Mouse (Mus musculus) CH12.LX (cell line): ENCODE measurements at regions not wholly inside any gene's neighbourhood (a gene's known extent, or its start where the extent isn't known, plus 50 kb on each side); places are given as distances from the start of the nearest gene placed in this dataset.

Experiments used
- DNase-seq: peaks from one replicate; pipeline ENCODE4 v3.0.0-alpha.2; 2013; ENCODE audit errors: extremely low read depth
- H3K27ac ChIP-seq: 2 replicates; pipeline ENCODE4 v1.5.1; 2012; ENCODE audit warnings: low read depth, mild to moderate bottlenecking, control low read depth, moderate library complexity; ENCODE audit not compliant: insufficient read depth
- H3K27me3 ChIP-seq: replicated peaks from 2 replicates; pipeline ENCODE3; 2012; ENCODE audit warnings: inconsistent platforms
- H3K36me3 ChIP-seq, 2 experiments: replicated peaks in 1 of 2; 2 replicates each; pipeline versions ENCODE3 to v1.6.1; 2012; ENCODE audit warnings: inconsistent platforms in 1 of 2, low read length in 1 of 2, mild to moderate bottlenecking in 1 of 2, mixed read lengths in 1 of 2, moderate library complexity in 1 of 2; ENCODE audit not compliant: control insufficient read depth in 1 of 2, insufficient read depth in 1 of 2
- H3K4me1 ChIP-seq, 2 experiments: 2 replicates each; pipeline ENCODE4 v1.6.1; 2012; ENCODE audit warnings: inconsistent platforms in 1 of 2, moderate library complexity in 1 of 2; ENCODE audit not compliant: insufficient read depth in 2 of 2, control insufficient read depth in 1 of 2
- H3K4me2 ChIP-seq: 2 replicates; pipeline ENCODE4 v1.6.1; 2012; ENCODE audit warnings: low read depth, mild to moderate bottlenecking, control low read depth; ENCODE audit not compliant: poor library complexity, insufficient read depth, severe bottlenecking
- H3K4me3 ChIP-seq, 3 experiments: fragments of 150-350 bp in 1 of 3; sonication (generic) in 1 of 3; replicated peaks in 1 of 3; 2 replicates each; pipeline versions ENCODE3 to v1.5.1; 2011 to 2012; ENCODE audit warnings: low read depth in 2 of 3, low read length in 2 of 3, mild to moderate bottlenecking in 2 of 3, moderate library complexity in 2 of 3, control low read depth in 1 of 3, improper control_type of control experiment in 1 of 3, inconsistent platforms in 1 of 3, mixed read lengths in 1 of 3; ENCODE audit not compliant: poor library complexity in 1 of 3
- H3K79me2 ChIP-seq: replicated peaks from 2 replicates; pipeline ENCODE4 v1.6.1; 2012; ENCODE audit warnings: mild to moderate bottlenecking, moderate library complexity; ENCODE audit not compliant: control insufficient read depth, poor library complexity, insufficient read depth, severe bottlenecking; ENCODE audit errors: extremely low read depth
- H3K9ac ChIP-seq: 2 replicates; pipeline ENCODE4 v1.6.1; 2012; ENCODE audit warnings: low read depth, mild to moderate bottlenecking, control low read depth, moderate library complexity; ENCODE audit not compliant: insufficient read depth
- H3K9me3 ChIP-seq: replicated peaks from 2 replicates; pipeline ENCODE3; 2012; ENCODE audit warnings: low read length, inconsistent platforms, mixed read lengths
- BHLHE40 ChIP-seq: IDR thresholded peaks from 2 replicates; pipeline ENCODE4 v1.6.1; 2011; ENCODE audit warnings: mild to moderate bottlenecking, low read depth, low read length, improper control_type of control experiment
- CHD2 ChIP-seq: IDR thresholded peaks from 2 replicates; pipeline ENCODE4 v1.6.1; 2011; ENCODE audit warnings: low read length, improper control_type of control experiment
- E2F4 ChIP-seq: IDR thresholded peaks from 2 replicates; pipeline ENCODE4 v1.6.1; 2011; ENCODE audit warnings: low read depth, low read length, improper control_type of control experiment; ENCODE audit not compliant: insufficient replicate concordance
- ELF1 ChIP-seq: IDR thresholded peaks from 2 replicates; pipeline ENCODE4 v1.6.1; 2014; ENCODE audit warnings: low read depth, mild to moderate bottlenecking, inconsistent platforms, low read length, improper control_type of control experiment
- ETS1 ChIP-seq: conservative IDR thresholded peaks from 2 replicates; pipeline ENCODE4 v1.6.1; 2012; ENCODE audit warnings: low read depth, mild to moderate bottlenecking, inconsistent platforms, low read length, improper control_type of control experiment, moderate library complexity
- HCFC1 ChIP-seq: IDR thresholded peaks from 2 replicates; pipeline ENCODE4 v1.6.1; 2012; ENCODE audit warnings: low read depth, mild to moderate bottlenecking, inconsistent platforms, low read length, improper control_type of control experiment
- IRF4 ChIP-seq: IDR thresholded peaks from 2 replicates; pipeline ENCODE4 v1.6.1; 2014; ENCODE audit warnings: low read depth, mild to moderate bottlenecking, inconsistent platforms, low read length, improper control_type of control experiment
- MAX ChIP-seq: IDR thresholded peaks from 2 replicates; pipeline ENCODE4 v1.6.1; 2011; ENCODE audit warnings: low read length, improper control_type of control experiment
- MEF2A ChIP-seq: IDR thresholded peaks from 2 replicates; pipeline ENCODE4 v1.6.1; 2014; ENCODE audit warnings: low read depth, mild to moderate bottlenecking, inconsistent platforms, low read length, improper control_type of control experiment, borderline replicate concordance
- NELFE ChIP-seq: IDR thresholded peaks from 2 replicates; pipeline ENCODE4 v1.6.1; 2011; ENCODE audit warnings: low read depth, low read length, improper control_type of control experiment
- NRF1 ChIP-seq: IDR thresholded peaks from 2 replicates; pipeline ENCODE4 v1.6.1; 2014; ENCODE audit warnings: low read depth, mild to moderate bottlenecking, inconsistent platforms, low read length, improper control_type of control experiment, moderate library complexity
- PAX5 ChIP-seq: IDR thresholded peaks from 2 replicates; pipeline ENCODE4 v1.6.1; 2012; ENCODE audit warnings: low read length, inconsistent platforms, mixed read lengths
- RCOR1 ChIP-seq: conservative IDR thresholded peaks from 2 replicates; pipeline ENCODE4 v1.6.1; 2012; ENCODE audit warnings: low read depth, mild to moderate bottlenecking, inconsistent platforms, low read length, improper control_type of control experiment
- SMC3 ChIP-seq: IDR thresholded peaks from 2 replicates; pipeline ENCODE4 v1.6.1; 2011; ENCODE audit warnings: low read depth, low read length, improper control_type of control experiment
- TBP ChIP-seq: conservative IDR thresholded peaks from 2 replicates; pipeline ENCODE4 v1.6.1; 2011; ENCODE audit warnings: low read depth, low read length, improper control_type of control experiment
- USF2 ChIP-seq: conservative IDR thresholded peaks from 2 replicates; pipeline ENCODE4 v1.6.1; 2011; ENCODE audit warnings: low read depth, low read length, improper control_type of control experiment
- ZC3H11A ChIP-seq: IDR thresholded peaks from 2 replicates; pipeline ENCODE4 v1.6.1; 2012; ENCODE audit warnings: low read depth, mild to moderate bottlenecking, inconsistent platforms, low read length, improper control_type of control experiment
- ZMIZ1 ChIP-seq: IDR thresholded peaks from 2 replicates; pipeline ENCODE4 v1.6.1; 2012; ENCODE audit warnings: low read depth, mild to moderate bottlenecking, inconsistent platforms, low read length, improper control_type of control experiment
- ZNF384 ChIP-seq: IDR thresholded peaks from 2 replicates; pipeline ENCODE4 v1.6.1; 2012; ENCODE audit warnings: low read depth, low read length, improper control_type of control experiment, inconsistent platforms
- dilution Hi-C: fragments of 300-500 bp; cut with MboI; formaldehyde crosslinking; loops from 2 replicates; pipeline ENCODE4 v1.14.3; 2020; ENCODE audit warnings: low sequenced_read_pairs; ENCODE audit not compliant: extremely low pct_unique_long_range_greater_than_20kb, extremely low pct_ligation_motif_present
- in situ Hi-C: fragments of 300-500 bp; cut with MboI; formaldehyde crosslinking; loops from 3 replicates; pipeline ENCODE4 v1.14.3; 2019; ENCODE audit warnings: low sequenced_read_pairs, low pct_ligation_motif_present, low pct_unique_long_range_greater_than_20kb, mixed read lengths

DNA sequence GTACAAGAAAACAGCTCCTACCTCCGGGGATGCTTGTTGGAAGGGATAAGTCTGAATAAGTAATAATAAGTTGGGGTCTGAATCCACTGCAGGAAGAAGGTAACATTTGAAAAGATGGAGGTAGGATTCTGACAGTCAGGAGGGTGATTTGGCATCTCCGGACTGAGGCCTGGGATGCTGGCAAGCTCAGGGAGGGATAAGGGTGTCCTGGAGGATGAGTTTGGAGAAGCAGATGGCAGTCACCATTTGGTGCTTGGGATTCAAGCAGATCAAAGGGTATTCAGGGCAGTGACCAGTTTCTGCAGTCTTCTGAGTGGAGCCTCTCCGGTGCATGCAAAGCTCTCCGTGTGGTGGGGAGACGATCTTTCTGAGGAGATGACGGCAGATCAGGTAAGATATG lies 62.9 kb upstream of the Gm2310 start:
- H3K9ac ChIP-seq, result no peak overlapping the region
- no peak overlapping the region for H3K27ac ChIP-seq
- H3K79me2 ChIP-seq, result no peaks in the 10 kb centered on the region
- H3K4me2 ChIP-seq, result no peak overlapping the region
- dilution Hi-C loops, result no loop called here
- DNase-seq, result no peak
- peaks cover 8 to 12% of the 10 kb centered on the region in 2 experiments for H3K4me1 ChIP-seq
- no peaks in the 10 kb centered on the region for H3K9me3 ChIP-seq
- H3K36me3 ChIP-seq, result no peaks in the 10 kb centered on the region
- in situ Hi-C loops, result loop anchor here (10.0 kb wide), 1 partner anchor 138 kb away; the partner anchor contains the start of gene Nipbl
- TF ChIP-seq SMC3, result no peak
- no peak for TF ChIP-seq IRF4
- TF ChIP-seq ZNF384, result no peak
- no peak for TF ChIP-seq BHLHE40
- no peak for TF ChIP-seq PAX5
- TF ChIP-seq USF2, result no peak
- no peak for TF ChIP-seq E2F4
- TF ChIP-seq RCOR1, result no peak
- no peak for TF ChIP-seq TBP
- no peak for TF ChIP-seq ZC3H11A
- no peak for TF ChIP-seq ELF1
- no peak for TF ChIP-seq MAX
- TF ChIP-seq CHD2, result no peak
- no peak for TF ChIP-seq NRF1
- no peak for TF ChIP-seq HCFC1
- no peak for TF ChIP-seq NELFE
- no peak for TF ChIP-seq MEF2A
- TF ChIP-seq ETS1, result no peak
- TF ChIP-seq ZMIZ1, result no peak
- TF ChIP-seq, all 38 proteins: peak for 0
- Histone ChIP-seq H3K27me3 (no peaks in the 10 kb centered on the region), H3K4me3 (no peak overlapping the region)

DNA sequence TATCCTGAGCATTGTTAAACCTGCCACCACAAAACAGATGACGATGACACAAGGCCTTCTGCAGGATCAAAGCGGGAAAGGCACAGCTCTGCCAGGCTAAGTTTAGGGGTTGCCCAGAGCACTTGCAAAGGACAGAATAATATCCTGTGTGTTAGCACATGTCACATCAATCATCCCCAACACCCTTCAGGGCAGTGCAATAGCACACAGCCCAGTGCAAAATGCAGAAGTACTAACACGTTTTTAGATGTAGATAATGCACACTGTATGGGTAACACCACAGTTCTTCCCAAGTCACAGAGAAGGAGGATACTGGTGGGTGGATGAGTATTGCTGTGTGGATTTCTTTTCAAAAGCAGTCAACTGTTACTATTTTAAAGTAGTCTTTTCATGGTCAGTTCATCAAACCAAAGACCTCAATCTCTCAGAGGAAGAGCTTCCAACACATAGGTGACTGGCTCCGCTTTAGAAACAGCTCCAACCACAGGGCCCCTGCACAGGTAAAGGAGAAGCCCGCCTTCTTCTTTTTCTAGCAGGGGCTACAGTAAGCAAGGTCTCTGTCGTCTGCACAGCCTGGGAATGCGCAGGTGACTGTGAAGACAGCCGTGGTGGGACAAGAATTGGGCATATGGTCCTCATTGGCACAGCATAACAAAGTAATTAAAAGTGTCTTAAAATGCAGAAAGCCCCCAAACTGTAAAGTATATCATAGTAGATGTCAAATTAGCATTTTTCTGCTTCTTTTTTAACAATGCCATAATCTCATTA lies 61.6 kb upstream of the Gm2310 start:
- in situ Hi-C loops (loop anchor here (10.0 kb wide), 1 partner anchor 137 kb away; the partner anchor contains the start of gene Nipbl), dilution Hi-C loops (no loop called here)
- Histone ChIP-seq H3K4me3 (no peak overlapping the region), H3K79me2 (no peaks in the 10 kb centered on the region), H3K4me2 (no peak overlapping the region), H3K9ac (no peak overlapping the region), H3K4me1 (peaks cover 7 to 22% of the 10 kb centered on the region in 2 experiments), H3K27me3 (no peaks in the 10 kb centered on the region), H3K9me3 (no peaks in the 10 kb centered on the region), H3K27ac (no peak overlapping the region), H3K36me3 (no peaks in the 10 kb centered on the region)
- no peak for DNase-seq
- no peak for TF ChIP-seq MAX
- no peak for TF ChIP-seq TBP
- no peak for TF ChIP-seq ZC3H11A
